8 mouse cellular contexts compared by ENCODE assay signal in the genomic region with DNA sequence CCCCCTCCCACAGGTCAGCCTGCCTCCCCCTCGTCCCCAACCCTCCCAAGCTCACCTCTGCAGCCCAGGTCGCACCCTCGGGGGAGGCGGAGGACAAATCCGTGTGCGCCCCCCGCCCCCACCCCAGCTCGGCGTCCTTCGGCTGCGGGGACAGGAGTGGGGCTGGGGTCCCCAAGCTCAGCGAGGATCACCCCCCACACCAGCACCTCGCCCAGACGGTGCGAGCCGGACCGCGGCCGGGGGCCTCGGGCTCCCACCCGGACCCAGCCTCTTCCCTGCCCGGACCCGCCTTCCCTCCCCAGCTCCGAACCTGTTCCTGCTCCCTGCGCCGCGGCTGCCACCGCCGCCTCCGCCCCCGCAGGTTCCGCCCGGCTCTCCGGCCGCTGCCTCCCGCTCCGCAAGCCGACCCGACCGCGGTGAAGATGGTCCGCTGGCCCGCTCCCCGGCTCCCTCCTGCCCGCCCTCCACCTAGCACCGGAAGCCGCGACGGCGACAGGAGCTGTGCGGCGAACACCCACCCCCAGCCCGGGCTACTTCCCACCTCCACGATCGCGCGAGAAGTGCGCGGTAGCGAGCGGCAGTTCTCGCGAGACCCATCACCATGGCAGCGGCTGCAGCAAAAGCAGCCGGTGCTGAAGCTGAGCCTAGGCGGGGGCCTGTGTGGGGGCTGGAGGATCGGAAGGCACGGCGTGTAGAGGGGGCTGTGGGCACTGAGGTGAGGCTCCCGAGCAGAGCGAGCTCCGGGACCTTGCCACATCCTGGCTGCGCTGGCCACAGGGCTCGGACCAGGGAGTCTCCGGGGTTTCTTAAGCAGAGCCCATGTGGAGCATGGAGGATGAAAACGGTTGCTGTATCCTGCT. TPM values are rescaled to one million over a fixed set of nuclear protein-coding genes. Genes with fewer than 3 reads are reported as not detected.
DNase-seq lines count a peak whose midpoint lies in the region; ATAC-seq lines count a peak whose summit lies in the region.

A gene (minus strand): TSS at position 545 of the 860 bp plus-strand sequence.

- 0 out of 2 replicates have a peak, but pooled peaks cover 2% of the 10 kb centered on the region for H3K4me1 ChIP-seq in brown adipose tissue, adult 24 weeks (ENCODE audit: control insufficient read depth, insufficient read depth, insufficient read length, low read length)
- H3K4me1 ChIP-seq in heart, embryonic 14.5 days (ENCODE audit: control insufficient read depth in 2 of 2, insufficient read depth in 2 of 2, low read length in 2 of 2), result peaks cover 3 to 13% of the 10 kb centered on the region in 2 experiments; a peak in 3 of 4 replicates
- H3K4me1 ChIP-seq in liver, embryonic 13.5 days (replicated peaks), result peaks cover 25% of the 10 kb centered on the region
- H3K4me1 ChIP-seq in stomach, embryonic 16.5 days (ENCODE audit: control insufficient read depth, insufficient read depth, low read length), result peaks cover 15% of the 10 kb centered on the region

- peak; percentile 90 for ATAC-seq in heart, embryonic 14.5 days (ENCODE audit: insufficient number of reproducible peaks, insufficient read depth, low FRiP score, low read depth)
- ATAC-seq in liver, embryonic 13.5 days (ENCODE audit: low read depth), result peak; percentile 86
- ATAC-seq in stomach, embryonic 16.5 days (ENCODE audit: insufficient read depth, low FRiP score), result peak; percentile 95

- WGBS in heart, embryonic 14.5 days, result under 1% methylated on average over 66 of the region's 76 CpGs
- WGBS in liver, embryonic 13.5 days (ENCODE audit: insufficient replicate concordance), result under 1% methylated on average over 61 of the region's 76 CpGs
- WGBS in stomach, embryonic 16.5 days, result under 1% methylated on average over 75 of the region's 76 CpGs

- H3K27me3 ChIP-seq in heart, embryonic 14.5 days (ENCODE audit: control insufficient read depth, insufficient read depth, low read length), result peaks cover 14% of the 10 kb centered on the region; the same call in 1 of the 2 replicates
- H3K27me3 ChIP-seq in liver, embryonic 13.5 days, result peaks cover 33% of the 10 kb centered on the region
- H3K27me3 ChIP-seq in stomach, embryonic 16.5 days (ENCODE audit: control insufficient read depth, insufficient read depth, low read length), result no peaks in the 10 kb centered on the region

- H3K4me2 ChIP-seq in heart, embryonic 14.5 days (ENCODE audit: low read length), result peak within 1 kb of the TSS; percentile 79
- peak within 1 kb of the TSS; percentile 99 for H3K4me2 ChIP-seq in liver, embryonic 13.5 days
- peak within 1 kb of the TSS; percentile 92 for H3K4me2 ChIP-seq in stomach, embryonic 16.5 days (ENCODE audit: low read depth, low read length)

- no peak within 1 kb of the TSS; the same call in 1 of the 2 replicates for H3K27ac ChIP-seq in brown adipose tissue, adult 24 weeks (replicated peaks; ENCODE audit: low read depth, low read length)
- peak within 1 kb of the TSS; percentile 69 to 78 for H3K27ac ChIP-seq in heart, embryonic 14.5 days (replicated peaks in 1 of 2; ENCODE audit: control insufficient read depth in 1 of 2, insufficient read depth in 1 of 2, low read depth in 2 of 2, low read length in 2 of 2)
- H3K27ac ChIP-seq in liver, embryonic 13.5 days, result peak within 1 kb of the TSS; percentile 62
- H3K27ac ChIP-seq in stomach, embryonic 16.5 days (ENCODE audit: low read length), result peak within 1 kb of the TSS; percentile 86

- peak within 1 kb of the TSS; percentile 96 for H3K4me3 ChIP-seq in brown adipose tissue, adult 24 weeks (ENCODE audit: insufficient read depth, low read depth, low read length)
- peak within 1 kb of the TSS; percentile 90 to 99 for H3K4me3 ChIP-seq in heart, embryonic 14.5 days (ENCODE audit: control insufficient read depth in 1 of 2, insufficient read depth in 1 of 2, low read depth in 1 of 2, low read length in 2 of 2)
- peak within 1 kb of the TSS; percentile 85 for H3K4me3 ChIP-seq in liver, embryonic 13.5 days (replicated peaks)
- peak within 1 kb of the TSS; percentile 97 for H3K4me3 ChIP-seq in stomach, embryonic 16.5 days (replicated peaks; ENCODE audit: low read length)

- no peaks in the 10 kb centered on the region for H3K9me3 ChIP-seq in heart, embryonic 14.5 days (ENCODE audit: control insufficient read depth, low read length)
- no peaks in the 10 kb centered on the region for H3K9me3 ChIP-seq in liver, embryonic 13.5 days (replicated peaks)
- H3K9me3 ChIP-seq in stomach, embryonic 16.5 days (replicated peaks; ENCODE audit: control insufficient read depth, low read length), result no peaks in the 10 kb centered on the region

- DNase-seq in CD4-positive, CD25-positive, alpha-beta regulatory T cell, adult 2 months (ENCODE audit: low read depth, low spot score), result peak; percentile 98
- peak; percentile 83 for DNase-seq in fibroblast of lung, adult 2 months (ENCODE audit: low read depth)
- peak; percentile 98 for DNase-seq in kidney, postnatal 14 days
- peak; percentile 87 for DNase-seq in liver, embryonic 13.5 days
- DNase-seq in neural tube, embryonic 10.5 days (ENCODE audit: extremely low spot score, low spot score), result peak; percentile 97

- peaks cover 28% of the 10 kb centered on the region for H3K36me3 ChIP-seq in heart, embryonic 14.5 days (ENCODE audit: control insufficient read depth, insufficient read depth, low read length)
- peaks cover 9% of the 10 kb centered on the region for H3K36me3 ChIP-seq in liver, embryonic 13.5 days
- no peaks in the 10 kb centered on the region; the same call in 1 of the 2 replicates for H3K36me3 ChIP-seq in stomach, embryonic 16.5 days (ENCODE audit: control insufficient read depth, insufficient read depth, low read length)

- peak within 1 kb of the TSS; percentile 91 for H3K9ac ChIP-seq in heart, embryonic 14.5 days (ENCODE audit: low read length)
- peak within 1 kb of the TSS; percentile 87 for H3K9ac ChIP-seq in liver, embryonic 13.5 days
- peak within 1 kb of the TSS; percentile 84 for H3K9ac ChIP-seq in stomach, embryonic 16.5 days (ENCODE audit: low read length)

RNA-seq across cellular contexts. Expression of the gene that starts here (rescaled TPM):
- polyA plus RNA-seq in brown adipose tissue, adult 24 weeks (2012; ENCODE audit: insufficient read depth, insufficient read length, missing spikeins), result 25.8 and 32.2 TPM in 2 replicates
- polyA plus RNA-seq in heart, embryonic 14.5 days (2014; fragmentation: Nextera tagmentation; extraction: Ambion mirVana), result 26.7 and 31.9 TPM in 2 replicates
- polyA plus RNA-seq in liver, embryonic 13.5 days (2015; fragmentation: Nextera tagmentation; extraction: Ambion mirVana), result 11.9 and 13.8 TPM in 2 replicates
- polyA plus RNA-seq in stomach, embryonic 16.5 days (2015; fragmentation: Nextera tagmentation; extraction: Ambion mirVana), result 38.0 and 38.9 TPM in 2 replicates
